Comparison of ENCODE assay signal across 8 mouse cellular contexts in genomic region chr6:83693835-83694234, GRCm38 (mm10). TPM values are rescaled to one million over a fixed set of nuclear protein-coding genes. Genes with fewer than 3 reads are reported as not detected.
DNase-seq lines count a peak whose midpoint lies in the region; ATAC-seq lines count a peak whose summit lies in the region.

No protein-coding gene starts in this region.

- no peak overlapping the region for H3K4me3 ChIP-seq in intestine, embryonic 15.5 days (replicated peaks)

- no peaks in the 10 kb centered on the region for H3K36me3 ChIP-seq in intestine, embryonic 15.5 days

- H3K9ac ChIP-seq in intestine, embryonic 15.5 days, result no peak overlapping the region

- WGBS in intestine, embryonic 15.5 days, result under 1% methylated on average over 9 of the region's 9 CpGs

- intact Hi-C loops in gastrocnemius, postnatal 36 days (cut with DNase I), result loop anchor here (2.0 to 5.0 kb wide), 2 partner anchors 37 to 53 kb away; no protein-coding TSS in a partner anchor

- ATAC-seq in intestine, embryonic 15.5 days, result 0 out of 2 replicates have a peak, but pooled peaks have one; percentile 15

- H3K9me3 ChIP-seq in intestine, embryonic 15.5 days, result no peaks in the 10 kb centered on the region

- no peak overlapping the region for H3K4me2 ChIP-seq in intestine, embryonic 15.5 days (replicated peaks)

- peak; percentile 58 for DNase-seq in gastrocnemius, postnatal 10 days
- no peak for DNase-seq in gastrocnemius, postnatal 36 days
- peak; percentile 30 for DNase-seq in right cerebral cortex, postnatal 14 days
- no peak for DNase-seq in right cerebral cortex, postnatal 25 days
- DNase-seq in brain, adult 2 months (ENCODE audit: low read depth, low spot score), result peak; percentile 85
- DNase-seq in naive thymus-derived CD4-positive, alpha-beta T cell, adult 2 months (ENCODE audit: low read depth), result peak; percentile 79
- no peak for DNase-seq in ovary, adult 18-20 months (ENCODE audit: low spot score)

- no peak overlapping the region for H3K27ac ChIP-seq in intestine, embryonic 15.5 days

- peaks cover 81% of the 10 kb centered on the region for H3K27me3 ChIP-seq in intestine, embryonic 15.5 days (replicated peaks)

- no peaks in the 10 kb centered on the region for H3K4me1 ChIP-seq in intestine, embryonic 15.5 days (replicated peaks)

RNA-seq across cellular contexts. Expression of gene Cd207, which starts 16.2 kb away (rescaled TPM):
- not detected for total RNA-seq in gastrocnemius, postnatal 10 days (2021)
- total RNA-seq in gastrocnemius, postnatal 36 days (2021), result under 1 TPM in 1 of 2 experiments, not detected in 1; 0.18 TPM
- polyA plus RNA-seq in intestine, embryonic 15.5 days (2015; fragmentation: Nextera tagmentation; extraction: Ambion mirVana), result not detected in 2 replicates

RNA-seq across cellular contexts. Expression of gene Vax2, which starts 17.2 kb away (rescaled TPM):
- total RNA-seq in gastrocnemius, postnatal 10 days (2021), result not detected
- not detected for total RNA-seq in gastrocnemius, postnatal 36 days (2021)
- polyA plus RNA-seq in intestine, embryonic 15.5 days (2015; fragmentation: Nextera tagmentation; extraction: Ambion mirVana), result not detected in 2 replicates

RNA-seq across cellular contexts. Expression of gene Clec4f, which starts 37.8 kb away (rescaled TPM):
- total RNA-seq in gastrocnemius, postnatal 10 days (2021), result under 1 TPM in 1 of 2 experiments, not detected in 1; 0.32 TPM
- total RNA-seq in gastrocnemius, postnatal 36 days (2021), result not detected
- polyA plus RNA-seq in intestine, embryonic 15.5 days (2015; fragmentation: Nextera tagmentation; extraction: Ambion mirVana), result 0.09 and 0.15 TPM in 2 replicates

RNA-seq across cellular contexts. Expression of gene Atp6v1b1, which starts 49.0 kb away (rescaled TPM):
- total RNA-seq in gastrocnemius, postnatal 10 days (2021), result not detected
- not detected for total RNA-seq in gastrocnemius, postnatal 36 days (2021)
- 0.08 TPM in 1 of 2 replicates, not detected in the other for polyA plus RNA-seq in intestine, embryonic 15.5 days (2015; fragmentation: Nextera tagmentation; extraction: Ambion mirVana)

Comparison
In these comparisons a context has a peak if more than half of its experiments do, and no peak if none do; other contexts are left out.
1. DNase-seq: peak in gastrocnemius, postnatal 10 days (single experiment), right cerebral cortex, postnatal 14 days (single experiment), brain, adult 2 months (single experiment) and naive thymus-derived CD4-positive, alpha-beta T cell, adult 2 months (single experiment); none in gastrocnemius, postnatal 36 days (0 of 2), right cerebral cortex, postnatal 25 days (single experiment) and ovary, adult 18-20 months (single experiment).